Mouse (Mus musculus) bone marrow, adult 2 months (tissue): ENCODE results near the gene Slit3. TPM values are rescaled to one million over a fixed set of nuclear protein-coding genes. Genes with fewer than 3 reads are reported as not detected.

Experiments
- H3K27ac ChIP-seq: fragments of 200-500 bp; 2 replicates; pipeline ENCODE4 v1.5.1; 2012; ENCODE audit warnings: low read depth, mild to moderate bottlenecking, control low read depth, inconsistent platforms, low read length; ENCODE audit not compliant: control insufficient read depth, poor library complexity, insufficient read depth
- H3K4me1 ChIP-seq: fragments of 200-500 bp; 2 replicates; pipeline ENCODE4 v1.6.1; 2011; ENCODE audit warnings: low read length; ENCODE audit not compliant: control insufficient read depth, insufficient read depth
- H3K4me3 ChIP-seq: fragments of 200-500 bp; replicated peaks from 2 replicates; pipeline ENCODE3; 2011; ENCODE audit warnings: mild to moderate bottlenecking, low read depth, low read length, control low read depth; ENCODE audit not compliant: control insufficient read depth
- CTCF ChIP-seq: fragments of 200-500 bp; IDR thresholded peaks from 2 replicates; pipeline ENCODE4 v1.5.1; 2011; ENCODE audit warnings: low read length, control low read depth; ENCODE audit not compliant: control insufficient read depth, insufficient read depth
- POLR2A ChIP-seq: fragments of 200-500 bp; IDR thresholded peaks from 2 replicates; pipeline ENCODE4 v1.6.1; 2011; ENCODE audit warnings: low read depth, mild to moderate bottlenecking, control low read depth, low read length, borderline replicate concordance; ENCODE audit not compliant: control insufficient read depth
- WGBS: fragments of 180-500 bp; shearing (Covaris S2); methylation state at CpG from one replicate; pipeline ENCODE4 v1.1.7; 2018; 5-methylcytosine and 5-hydroxymethylcytosine counted together
- polyA plus RNA-seq: library from polyadenylated mRNA; stranded (reverse); fragments of >200 nt; gene quantifications from 2 replicates; pipeline ENCODE4 v1.2.4, GENCODE M21; 2011; ENCODE audit warnings: low replicate concordance; ENCODE audit not compliant: missing spikeins, insufficient read depth, insufficient read length

Gene Slit3
- polyA plus RNA-seq, 1 experiment: 2.0 TPM

GRCm38 (mm10) chr11:35537128-35538088, 416.4 kb downstream of the Slit3 start:
- no peak overlapping the region for H3K4me3 ChIP-seq
- TF ChIP-seq POLR2A (no peak), CTCF (no peak)
- no peaks in the 10 kb centered on the region for H3K4me1 ChIP-seq
- 36% methylated on average over 18 of the region's 18 CpGs for WGBS
- no peak overlapping the region for H3K27ac ChIP-seq

- Histone ChIP-seq H3K4me3 (no peak overlapping the region), H3K27ac (no peak overlapping the region), H3K4me1 (no peaks in the 10 kb centered on the region)
- WGBS: 82% methylated on average over 10 of the region's 10 CpGs
- TF ChIP-seq POLR2A (no peak), CTCF (no peak)
Measured at GRCm38 (mm10) chr11:35542731-35543130, 421.7 kb downstream of the Slit3 start.

- H3K4me3 ChIP-seq: no peak overlapping the region
- TF ChIP-seq POLR2A (no peak), CTCF (no peak)
- 70% methylated on average over 31 of the region's 31 CpGs for WGBS
- no peaks in the 10 kb centered on the region for H3K4me1 ChIP-seq
- no peak overlapping the region for H3K27ac ChIP-seq
Measured at GRCm38 (mm10) chr11:35544112-35545064, 423.4 kb downstream of the Slit3 start.

GRCm38 (mm10) chr11:35546081-35546822, 425.2 kb downstream of the Slit3 start:
- Histone ChIP-seq H3K4me3 (no peak overlapping the region), H3K4me1 (no peaks in the 10 kb centered on the region), H3K27ac (no peak overlapping the region)
- TF ChIP-seq POLR2A (no peak), CTCF (no peak)
- WGBS: 51% methylated on average over 7 of the region's 7 CpGs

GRCm38 (mm10) chr11:35550036-35550435, 429.0 kb downstream of the Slit3 start:
- WGBS: 87% methylated on average over 9 of the region's 9 CpGs
- TF ChIP-seq POLR2A (no peak), CTCF (no peak)
- no peaks in the 10 kb centered on the region for H3K4me1 ChIP-seq

GRCm38 (mm10) chr11:35556192-35556591, 435.2 kb downstream of the Slit3 start:
- TF ChIP-seq POLR2A: no peak
- TF ChIP-seq CTCF: no peak
- H3K27ac ChIP-seq: no peak overlapping the region
- 88% methylated on average over 11 of the region's 11 CpGs for WGBS

More at GRCm38 (mm10) chr11:35550036-35550435, 429.0 kb downstream of the Slit3 start:
- Histone ChIP-seq H3K4me3 (no peak overlapping the region), H3K27ac (no peak overlapping the region)

GRCm38 (mm10) chr11:35557476-35557875, 436.5 kb downstream of the Slit3 start:
- WGBS: 70% methylated on average over 8 of the region's 8 CpGs
- Histone ChIP-seq H3K4me3 (no peak overlapping the region), H3K27ac (no peak overlapping the region), H3K4me1 (no peaks in the 10 kb centered on the region)
- TF ChIP-seq POLR2A: no peak
- TF ChIP-seq CTCF: no peak

More at GRCm38 (mm10) chr11:35556192-35556591, 435.2 kb downstream of the Slit3 start:
- H3K4me3 ChIP-seq: no peak overlapping the region
- H3K4me1 ChIP-seq: no peaks in the 10 kb centered on the region

GRCm38 (mm10) chr11:35558311-35558710, 437.3 kb downstream of the Slit3 start:
- no peak for TF ChIP-seq POLR2A
- H3K27ac ChIP-seq: no peak overlapping the region
- H3K4me1 ChIP-seq: no peaks in the 10 kb centered on the region
- H3K4me3 ChIP-seq: no peak overlapping the region
- 73% methylated on average over 2 of the region's 2 CpGs for WGBS
